Mouse (Mus musculus): ENCODE measurements around the gene Upk3bl.
"Not testable (repeated sequence)": the region's sequence is repeated elsewhere in the genome, so short reads cannot be mapped to it uniquely, and the experiment has no call there.

Gene Upk3bl

GRCm38 (mm10) chr5:136045987-136046386 is 8.3 kb upstream of the Upk3bl start:
- DNase-seq (ENCODE audit: low spot score), result peak; percentile 90

- DNase-seq (ENCODE audit: low spot score), result not testable (repeated sequence)
These were observed 5.8 kb upstream of the Upk3bl start for GRCm38 (mm10) chr5:136048541-136048940.

- DNase-seq (ENCODE audit: low spot score), result no peak
These were observed 4.4 kb upstream of the Upk3bl start for GRCm38 (mm10) chr5:136049926-136050325.

- DNase-seq (ENCODE audit: low spot score), result peak; percentile 64
These were observed 2.8 kb upstream of the Upk3bl start for GRCm38 (mm10) chr5:136051231-136052085.

- no peak for DNase-seq (ENCODE audit: low spot score)
These were observed 1.2 kb upstream of the Upk3bl start for GRCm38 (mm10) chr5:136052861-136053655.

GRCm38 (mm10) chr5:136056062-136056461 is 1.8 kb downstream of the Upk3bl start:
- no peak for DNase-seq (ENCODE audit: low spot score)

- no peak for DNase-seq (ENCODE audit: low spot score)
These were observed 2.8 kb downstream of the Upk3bl start for GRCm38 (mm10) chr5:136057085-136057484.

GRCm38 (mm10) chr5:136061567-136061966 is 7.3 kb downstream of the Upk3bl start:
- DNase-seq (ENCODE audit: low spot score), result peak; percentile 84

GRCm38 (mm10) chr5:136063920-136064319 is 9.6 kb downstream of the Upk3bl start:
- no peak for DNase-seq (ENCODE audit: low spot score)

GRCm38 (mm10) chr5:136066404-136067148 is 12.3 kb downstream of the Upk3bl start:
- DNase-seq (ENCODE audit: low spot score), result not testable (repeated sequence)

- DNase-seq (ENCODE audit: low spot score), result no peak
These were observed 15.1 kb downstream of the Upk3bl start for GRCm38 (mm10) chr5:136069411-136069810.

GRCm38 (mm10) chr5:136073051-136073450 is 18.8 kb downstream of the Upk3bl start:
- no peak for DNase-seq (ENCODE audit: low spot score)

- no peak for DNase-seq (ENCODE audit: low spot score)
These were observed 19.2 kb downstream of the Upk3bl start for GRCm38 (mm10) chr5:136073526-136073925.

- DNase-seq (ENCODE audit: low spot score), result no peak
These were observed 20.8 kb downstream of the Upk3bl start for GRCm38 (mm10) chr5:136075076-136075475.

- DNase-seq (ENCODE audit: low spot score), result no peak
These were observed 22.0 kb downstream of the Upk3bl start for GRCm38 (mm10) chr5:136076284-136076683.

GRCm38 (mm10) chr5:136077001-136077550 is 22.8 kb downstream of the Upk3bl start:
- no peak for DNase-seq (ENCODE audit: low spot score)

GRCm38 (mm10) chr5:136078136-136078535 is 23.8 kb downstream of the Upk3bl start:
- DNase-seq (ENCODE audit: low spot score), result no peak

- no peak for DNase-seq (ENCODE audit: low spot score)
These were observed 28.1 kb downstream of the Upk3bl start for GRCm38 (mm10) chr5:136082345-136082744.

- peak; percentile 79 for DNase-seq (ENCODE audit: low spot score)
These were observed 29.4 kb downstream of the Upk3bl start, which contains the start of gene Rasa4 for GRCm38 (mm10) chr5:136083669-136084107. TSS of gene Rasa4 (plus strand) at chr5:136083916.

- DNase-seq (ENCODE audit: low spot score), result no peak
These were observed 30.0 kb downstream of the Upk3bl start for GRCm38 (mm10) chr5:136084144-136084881.
